Mouse (Mus musculus): ENCODE results near the gene Pax5. TPM values are rescaled to one million over a fixed set of nuclear protein-coding genes. Genes with fewer than 3 reads are reported as not detected.

The Pax5 gene
- polyA plus RNA-seq, 2 experiments = 0.05 TPM; not detected in 1

GRCm38 (mm10) chr4:44705967-44706366 is 4.3 kb downstream of the Pax5 start:
- Histone ChIP-seq H3K4me1 (ENCODE audit: control insufficient read depth, insufficient read depth, low read length) (peaks cover 5% of the 10 kb centered on the region), H3K27ac (replicated peaks; ENCODE audit: low read depth, low read length) (no peak overlapping the region), H3K36me3 (ENCODE audit: control insufficient read depth, insufficient read depth, low read length) (no peaks in the 10 kb centered on the region), H3K9me3 (ENCODE audit: control insufficient read depth, low read length) (no peaks in the 10 kb centered on the region), H3K4me2 (replicated peaks; ENCODE audit: low read depth, low read length, severe bottlenecking) (no peak overlapping the region), H3K27me3 (ENCODE audit: control insufficient read depth, insufficient read depth, low read length) (peaks cover 100% of the 10 kb centered on the region), H3K4me3 (replicated peaks; ENCODE audit: low read length) (no peak overlapping the region), H3K9ac (ENCODE audit: low read depth, low read length, severe bottlenecking) (no peak overlapping the region)
- DNase-seq (ENCODE audit: low spot score) (no peak), ATAC-seq (ENCODE audit: low FRiP score, low read depth) (no peak)
- TF ChIP-seq POLR2A (IDR thresholded peaks at IDR 0.05; ENCODE audit: borderline replicate concordance, extremely low read depth, insufficient read depth, insufficient read length) = no peak
- 7% methylated on average over 7 of the region's 7 CpGs for WGBS

- Histone ChIP-seq H3K9me3 (ENCODE audit: control insufficient read depth, low read length) (no peaks in the 10 kb centered on the region), H3K27ac (replicated peaks; ENCODE audit: low read depth, low read length) (no peak overlapping the region), H3K27me3 (ENCODE audit: control insufficient read depth, insufficient read depth, low read length) (peaks cover 100% of the 10 kb centered on the region), H3K4me1 (ENCODE audit: control insufficient read depth, insufficient read depth, low read length) (peaks cover 5% of the 10 kb centered on the region), H3K4me3 (replicated peaks; ENCODE audit: low read length) (no peak overlapping the region), H3K36me3 (ENCODE audit: control insufficient read depth, insufficient read depth, low read length) (no peaks in the 10 kb centered on the region), H3K4me2 (replicated peaks; ENCODE audit: low read depth, low read length, severe bottlenecking) (no peak overlapping the region), H3K9ac (ENCODE audit: low read depth, low read length, severe bottlenecking) (no peak overlapping the region)
- WGBS = 2% methylated on average over 3 of the region's 3 CpGs
- DNase-seq (ENCODE audit: low spot score) (no peak), ATAC-seq (ENCODE audit: low FRiP score, low read depth) (no peak)
- no peak for TF ChIP-seq POLR2A (IDR thresholded peaks at IDR 0.05; ENCODE audit: borderline replicate concordance, extremely low read depth, insufficient read depth, insufficient read length)
Observed at GRCm38 (mm10) chr4:44705151-44705550, 5.1 kb downstream of the Pax5 start.

GRCm38 (mm10) chr4:44704369-44704745 is 5.9 kb downstream of the Pax5 start:
- Histone ChIP-seq H3K4me3 (replicated peaks; ENCODE audit: low read length) (peak overlapping the region; percentile 40), H3K4me1 (ENCODE audit: control insufficient read depth, insufficient read depth, low read length) (peaks cover 5% of the 10 kb centered on the region), H3K27ac (replicated peaks; ENCODE audit: low read depth, low read length) (no peak overlapping the region), H3K36me3 (ENCODE audit: control insufficient read depth, insufficient read depth, low read length) (no peaks in the 10 kb centered on the region), H3K27me3 (ENCODE audit: control insufficient read depth, insufficient read depth, low read length) (peaks cover 99% of the 10 kb centered on the region), H3K9ac (ENCODE audit: low read depth, low read length, severe bottlenecking) (no peak overlapping the region), H3K9me3 (ENCODE audit: control insufficient read depth, low read length) (no peaks in the 10 kb centered on the region), H3K4me2 (replicated peaks; ENCODE audit: low read depth, low read length, severe bottlenecking) (peak overlapping the region; percentile 69)
- DNase-seq (ENCODE audit: low spot score) (peak; percentile 93), ATAC-seq (ENCODE audit: low FRiP score, low read depth) (peak; percentile 99)
- 1% methylated on average over 23 of the region's 38 CpGs for WGBS
- no peak for TF ChIP-seq POLR2A (IDR thresholded peaks at IDR 0.05; ENCODE audit: borderline replicate concordance, extremely low read depth, insufficient read depth, insufficient read length)

- H3K9me3 ChIP-seq (ENCODE audit: control insufficient read depth, low read length) = no peaks in the 10 kb centered on the region
- no peaks in the 10 kb centered on the region for H3K36me3 ChIP-seq (ENCODE audit: control insufficient read depth, insufficient read depth, low read length)
- H3K4me3 ChIP-seq (replicated peaks; ENCODE audit: low read length) = peak overlapping the region; percentile 40
- peaks cover 94% of the 10 kb centered on the region for H3K27me3 ChIP-seq (ENCODE audit: control insufficient read depth, insufficient read depth, low read length)
- WGBS = 2% methylated on average over 32 of the region's 66 CpGs
- peak overlapping the region; percentile 69 for H3K4me2 ChIP-seq (replicated peaks; ENCODE audit: low read depth, low read length, severe bottlenecking)
- no peak; the same call in 1 of the 2 replicates for ATAC-seq (ENCODE audit: low FRiP score, low read depth)
- no peak for TF ChIP-seq POLR2A (IDR thresholded peaks at IDR 0.05; ENCODE audit: borderline replicate concordance, extremely low read depth, insufficient read depth, insufficient read length)
- no peak overlapping the region for H3K27ac ChIP-seq (replicated peaks; ENCODE audit: low read depth, low read length)
- no peak overlapping the region for H3K9ac ChIP-seq (ENCODE audit: low read depth, low read length, severe bottlenecking)
- no peak for DNase-seq (ENCODE audit: low spot score)
- peaks cover 5% of the 10 kb centered on the region for H3K4me1 ChIP-seq (ENCODE audit: control insufficient read depth, insufficient read depth, low read length)
Observed at GRCm38 (mm10) chr4:44703686-44704368, 6.5 kb downstream of the Pax5 start.

GRCm38 (mm10) chr4:44702891-44703685 is 7.2 kb downstream of the Pax5 start:
- peak overlapping the region; percentile 40 for H3K4me3 ChIP-seq (replicated peaks; ENCODE audit: low read length)
- ATAC-seq (ENCODE audit: low FRiP score, low read depth) = no peak
- no peaks in the 10 kb centered on the region for H3K36me3 ChIP-seq (ENCODE audit: control insufficient read depth, insufficient read depth, low read length)
- H3K27me3 ChIP-seq (ENCODE audit: control insufficient read depth, insufficient read depth, low read length) = peaks cover 92% of the 10 kb centered on the region
- 1% methylated on average over 50 of the region's 58 CpGs for WGBS
- H3K9me3 ChIP-seq (ENCODE audit: control insufficient read depth, low read length) = no peaks in the 10 kb centered on the region
- H3K4me2 ChIP-seq (replicated peaks; ENCODE audit: low read depth, low read length, severe bottlenecking) = peak overlapping the region; percentile 69
- peaks cover 5% of the 10 kb centered on the region for H3K4me1 ChIP-seq (ENCODE audit: control insufficient read depth, insufficient read depth, low read length)
- H3K27ac ChIP-seq (replicated peaks; ENCODE audit: low read depth, low read length) = no peak overlapping the region
- no peak for DNase-seq (ENCODE audit: low spot score)
- H3K9ac ChIP-seq (ENCODE audit: low read depth, low read length, severe bottlenecking) = no peak overlapping the region
- no peak for TF ChIP-seq POLR2A (IDR thresholded peaks at IDR 0.05; ENCODE audit: borderline replicate concordance, extremely low read depth, insufficient read depth, insufficient read length)

All from limb, embryonic 14.5 days (tissue).